Mouse (Mus musculus) colon, adult 2 months (tissue): ENCODE data around the gene 3110040M04Rik. TPM values are rescaled to one million over a fixed set of nuclear protein-coding genes. Genes with fewer than 3 reads are reported as not detected.

Source experiments
- polyA plus RNA-seq: library from polyadenylated mRNA; depleted of rRNA; stranded (reverse); fragments of >200 nt; gene quantifications from 2 replicates; pipeline ENCODE4 v1.2.3, GENCODE M21; 2012; rRNA removed

3110040M04Rik gene
- polyA plus RNA-seq = 0.61 TPM in 1 of 2 replicates, not detected in the other

GRCm38 (mm10) chr1:151203818-151204217, at the start of gene 3110040M04Rik:
Gene 3110040M04Rik (plus strand): TSS chr1:151204121.

GRCm38 (mm10) chr1:151182266-151182665, 21.7 kb upstream of the 3110040M04Rik start, which contains the start of gene Gm47985:
Gene Gm47985 (plus strand): TSS chr1:151182537.

GRCm38 (mm10) chr1:151192075-151192474, 11.8 kb upstream of the 3110040M04Rik start, which contains the start of gene Gm8947:
Gene Gm8947 (plus strand): TSS chr1:151192376.

GRCm38 (mm10) chr1:151198120-151198519, 5.8 kb upstream of the 3110040M04Rik start, which contains the start of gene Gm47995:
Gene Gm47995 (plus strand): TSS chr1:151198448.

GRCm38 (mm10) chr1:151209824-151210355, 6.0 kb downstream of the 3110040M04Rik start, which contains the start of gene Gm47996:
Gene Gm47996 (plus strand): TSS chr1:151210131.

Other genes with a start within 250 kb of the 3110040M04Rik start
- gene Hmcn1, start 210.7 kb upstream of the 3110040M04Rik start, polyA plus RNA-seq = 2.2 and 5.2 TPM in 2 replicates
- 0.14 and 0.28 TPM in 2 replicates for gene Gm47985, start 21.6 kb upstream of the 3110040M04Rik start, polyA plus RNA-seq
- gene Gm8947, start 11.7 kb upstream of the 3110040M04Rik start, polyA plus RNA-seq = 0.13 and 0.24 TPM in 2 replicates
- 0.35 and 0.45 TPM in 2 replicates for gene Gm47995, start 5.7 kb upstream of the 3110040M04Rik start, polyA plus RNA-seq
- not detected in 2 replicates for gene Gm47996, start 6.0 kb downstream of the 3110040M04Rik start, polyA plus RNA-seq
- gene Ivns1abp, start 140.4 kb downstream of the 3110040M04Rik start, polyA plus RNA-seq = 60.4 and 78.5 TPM in 2 replicates
- 2.6 and 4.2 TPM in 2 replicates for gene Swt1, start 224.3 kb downstream of the 3110040M04Rik start, polyA plus RNA-seq
- gene Trmt1l, start 224.4 kb downstream of the 3110040M04Rik start, polyA plus RNA-seq = 13.3 and 14.3 TPM in 2 replicates